Mouse (Mus musculus) spleen, embryonic (tissue): ENCODE measurements around the gene Deup1.

ENCODE experiments used
- CTCF ChIA-PET: fragments of 350-600 bp; sonication (Branson Sonifier 250); formaldehyde crosslinking; loops from one replicate; lab custom pipeline; 2022; lab: Charles Lee

The Deup1 gene

DNA sequence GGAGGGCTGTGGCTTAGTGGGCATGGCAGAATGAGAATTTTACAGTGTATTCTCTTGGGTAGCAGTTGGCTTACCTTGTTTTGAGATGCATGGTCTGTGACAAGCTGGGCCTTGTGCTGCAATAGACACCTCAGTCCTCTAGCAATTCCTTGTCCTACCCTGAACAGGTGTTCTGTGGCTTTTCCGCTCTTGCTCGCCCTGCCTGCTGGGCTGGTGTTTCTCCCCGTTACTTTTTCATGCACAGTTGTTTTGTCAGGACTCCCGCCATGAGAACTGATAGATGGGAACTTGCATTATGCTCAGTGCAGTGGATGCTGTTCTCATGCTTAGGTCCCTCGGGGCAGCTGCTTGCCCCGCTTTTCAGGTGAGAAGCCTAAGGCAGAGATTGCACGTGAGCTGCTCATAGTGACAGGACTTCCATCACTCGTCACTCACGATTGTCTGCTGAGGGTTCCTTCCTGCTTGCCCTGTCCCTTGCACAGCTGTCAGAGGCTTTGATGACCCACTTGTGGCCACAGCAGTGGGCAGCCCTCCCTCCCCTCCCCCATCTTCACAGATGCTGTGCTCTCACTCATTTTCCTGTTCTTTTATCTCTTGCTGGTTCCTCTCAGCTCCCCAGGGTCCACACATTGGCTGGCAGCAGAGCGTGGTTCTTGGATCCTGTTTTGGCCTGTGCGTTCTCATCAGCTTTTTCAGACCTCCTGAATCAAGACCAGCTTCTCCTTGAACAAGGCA is 94.2 kb downstream of the Deup1 start:
- CTCF ChIA-PET = no interaction called here

GRCm38 (mm10) chr9:15531204-15531603 is 96.5 kb downstream of the Deup1 start:
- CTCF ChIA-PET = no interaction called here

DNA sequence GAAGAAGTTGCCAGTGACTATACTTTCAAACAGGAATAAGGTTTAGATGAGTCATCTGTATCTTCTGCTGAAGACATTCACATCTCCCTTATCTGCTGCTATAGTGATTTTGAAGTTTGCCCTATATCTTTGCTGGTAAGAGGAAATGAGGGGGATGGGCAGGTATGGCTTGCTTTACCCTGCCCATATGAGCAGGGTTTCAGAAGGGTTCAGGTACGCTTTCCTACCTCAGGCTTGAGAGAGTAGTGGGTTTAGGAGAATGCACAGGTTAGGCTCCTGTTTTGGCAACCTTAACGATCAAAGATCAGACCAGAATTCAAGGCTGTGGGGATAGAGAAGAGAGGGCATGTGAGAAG is 97.8 kb downstream of the Deup1 start:
- CTCF ChIA-PET = no interaction called here

DNA sequence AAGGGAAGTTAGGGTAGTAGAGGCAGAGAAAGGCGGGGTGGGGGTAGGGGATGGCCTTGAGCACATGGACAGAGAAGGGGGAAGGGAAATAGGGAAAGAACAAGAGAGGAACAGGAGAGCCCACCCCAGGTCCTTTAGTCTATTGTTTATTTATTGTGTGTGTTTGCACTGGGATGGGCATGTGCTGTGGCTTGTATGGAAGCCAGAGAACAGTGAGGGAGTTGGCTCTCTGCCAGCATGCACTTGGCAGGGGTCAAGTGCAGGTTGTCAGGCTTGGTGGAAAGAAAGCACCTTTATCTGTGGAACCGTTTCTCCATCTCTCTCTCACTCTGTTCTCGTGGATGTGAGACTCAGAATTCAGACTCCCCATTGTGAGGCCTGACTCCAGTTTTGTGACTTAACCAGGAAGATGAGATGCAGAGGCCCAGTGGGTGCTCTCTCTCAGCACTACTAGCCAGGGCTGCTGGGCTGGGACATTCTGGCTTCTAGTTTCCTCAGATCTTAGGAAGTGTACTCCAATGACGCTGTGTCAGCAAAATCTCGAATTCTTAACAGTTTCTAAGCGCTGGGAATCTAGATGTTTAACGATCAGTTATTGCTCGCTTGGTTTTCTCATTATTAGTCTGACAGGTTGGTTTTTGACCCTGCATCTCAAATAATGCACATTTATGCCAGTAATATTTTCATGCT is 98.3 kb downstream of the Deup1 start:
- CTCF ChIA-PET = no interaction called here

DNA sequence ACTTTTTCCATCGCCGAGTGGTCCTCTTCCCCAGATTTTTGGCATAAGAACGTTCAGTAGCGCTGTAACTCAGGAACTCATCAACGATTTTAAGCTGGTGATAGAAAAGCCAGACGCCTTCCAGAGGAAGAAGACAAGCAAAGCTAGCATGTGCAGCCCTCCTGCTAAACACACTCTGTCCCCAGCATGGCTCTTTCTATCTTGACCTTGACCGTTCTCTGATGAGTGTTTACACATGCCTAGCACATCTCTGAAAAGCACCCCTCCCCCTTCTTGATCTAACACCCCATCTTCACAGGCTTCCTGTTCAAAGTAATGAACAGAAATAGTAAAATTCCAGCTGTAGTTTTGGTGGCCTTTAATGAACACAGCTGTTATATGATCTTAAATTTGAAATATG is 99.4 kb downstream of the Deup1 start:
- CTCF ChIA-PET = no interaction called here

- CTCF ChIA-PET = no interaction called here
Measured at GRCm38 (mm10) chr9:15527846-15528245, 99.9 kb downstream of the Deup1 start.

DNA sequence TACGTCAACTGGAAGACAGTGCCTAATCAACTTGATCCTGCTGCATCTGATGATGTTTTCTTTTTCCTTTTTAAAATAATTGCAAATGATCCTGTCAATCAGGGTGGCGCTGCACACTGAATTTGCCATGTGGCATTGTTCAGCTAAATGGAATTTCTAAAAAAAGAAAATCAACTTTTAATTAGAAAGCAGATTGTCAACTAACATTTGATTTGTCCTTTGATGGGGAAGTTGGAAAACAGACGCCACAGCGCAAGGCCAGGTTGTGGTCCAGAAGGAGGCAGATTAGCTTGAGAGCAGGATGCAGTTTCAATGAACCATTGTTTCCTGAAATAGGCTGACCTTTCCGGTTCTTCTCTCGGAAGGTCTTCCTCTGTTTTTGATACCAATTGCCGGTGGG is 101.2 kb downstream of the Deup1 start:
- CTCF ChIA-PET = no interaction called here

DNA sequence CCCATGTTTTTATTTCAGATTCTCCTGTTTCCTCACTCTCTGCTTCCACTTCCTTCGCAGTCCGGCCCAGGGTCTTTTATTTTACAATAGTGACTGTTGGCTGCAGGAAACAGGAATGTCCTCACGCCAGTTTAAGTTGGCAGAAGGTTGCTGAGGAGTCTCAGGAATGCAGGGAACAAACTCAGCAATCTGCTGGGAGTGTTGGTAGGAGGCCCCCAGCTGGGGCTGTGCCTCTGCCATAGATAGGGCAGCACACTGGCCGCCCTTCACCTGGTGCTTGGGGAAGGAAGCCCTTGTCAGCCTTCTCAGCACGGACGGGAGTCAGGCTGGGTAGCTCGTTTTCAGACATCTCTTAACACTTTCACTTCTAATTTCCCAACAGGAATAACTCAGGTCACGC is 102.5 kb downstream of the Deup1 start:
- CTCF ChIA-PET = no interaction called here

- CTCF ChIA-PET = interaction anchor here (0.6 kb wide), 1 partner anchor 101 kb away, joined by 4 read pairs; no protein-coding TSS in a partner anchor
Measured at GRCm38 (mm10) chr9:15523646-15524045, 104.1 kb downstream of the Deup1 start.

GRCm38 (mm10) chr9:15522887-15523286 is 104.8 kb downstream of the Deup1 start:
- CTCF ChIA-PET = no interaction called here

GRCm38 (mm10) chr9:15522348-15522747 is 105.4 kb downstream of the Deup1 start:
- CTCF ChIA-PET = no interaction called here

DNA sequence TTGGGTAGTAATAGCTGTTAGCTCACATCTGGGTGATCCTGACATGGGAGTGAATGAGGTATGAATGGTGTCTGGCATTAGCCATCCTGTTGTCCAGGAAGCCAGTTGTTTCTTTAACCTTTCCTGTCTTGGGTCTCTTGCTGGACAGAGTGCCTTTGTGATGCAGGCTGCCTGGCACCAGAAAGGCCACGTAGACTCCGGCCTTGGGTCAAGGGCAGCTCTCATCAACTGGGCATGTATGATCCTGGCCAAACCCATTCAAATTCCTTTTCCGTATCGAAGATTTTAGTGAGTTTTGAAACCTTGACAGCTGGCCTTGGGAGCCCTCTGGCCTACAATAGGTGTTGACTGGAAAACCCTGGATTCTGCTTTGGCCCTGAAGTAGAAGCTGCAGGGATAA is 109.8 kb downstream of the Deup1 start:
- CTCF ChIA-PET = interaction anchor here (0.7 kb wide), 1 partner anchor 765 kb away, joined by 14 read pairs; no protein-coding TSS in a partner anchor

DNA sequence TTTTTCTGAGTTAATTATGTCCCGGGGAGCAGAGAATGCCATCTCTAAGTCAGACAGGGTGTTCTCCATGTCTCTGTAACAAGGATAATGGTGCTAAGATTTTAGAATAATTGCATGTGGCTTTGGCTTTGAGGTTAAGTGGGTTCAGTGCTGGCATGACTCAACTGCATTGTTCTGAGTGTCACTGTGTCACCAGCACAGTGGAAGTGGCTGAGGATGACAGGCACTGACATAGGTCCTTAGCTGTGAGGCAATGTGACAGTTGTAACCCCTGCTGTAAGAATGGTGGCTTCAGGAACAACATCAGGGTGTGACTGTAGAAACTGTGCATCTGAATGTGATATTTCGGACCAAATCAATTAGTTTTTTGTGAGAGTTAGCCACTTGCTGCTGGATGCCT is 111.7 kb downstream of the Deup1 start:
- CTCF ChIA-PET = no interaction called here

DNA sequence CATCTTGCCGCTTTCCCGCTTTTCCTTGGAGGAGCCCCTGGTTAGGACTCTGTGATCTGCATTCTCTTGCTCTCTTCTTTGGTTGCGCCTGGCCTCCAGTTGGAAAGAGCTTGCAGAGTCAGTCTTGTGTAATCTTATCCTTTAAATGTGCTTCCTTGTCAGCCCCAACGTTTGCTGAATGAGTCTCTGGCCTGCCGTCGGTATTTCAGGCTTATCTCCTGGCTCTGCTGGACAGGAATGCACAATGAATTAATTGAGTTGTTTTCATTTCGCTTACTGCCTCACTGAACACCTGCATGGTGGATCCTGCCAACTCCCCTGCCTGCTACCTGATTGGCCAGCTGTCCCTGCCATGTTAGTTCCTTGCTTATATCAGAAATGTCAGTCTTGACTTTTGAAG is 114.8 kb downstream of the Deup1 start:
- CTCF ChIA-PET = no interaction called here

- CTCF ChIA-PET = no interaction called here
Measured at GRCm38 (mm10) chr9:15510557-15511310, 117.0 kb downstream of the Deup1 start.
